Mouse (Mus musculus) pancreas, adult 10 weeks (tissue): Measurements from ENCODE around the gene Rhpn2. TPM values are rescaled to one million over a fixed set of nuclear protein-coding genes. Genes with fewer than 3 reads are reported as not detected.

Experiments
- polyA plus RNA-seq: library from polyadenylated mRNA; stranded (reverse); fragments of 350-450 nt; fragmentation: Illumina TruSeq; extraction: RNeasy Lipid Tissue Mini Kit (QIAGEN cat#74804); gene quantifications from one replicate; pipeline ENCODE4 v1.2.3, GENCODE M21; 2015; ENCODE audit warnings: low read depth, low replicate concordance; ENCODE audit not compliant: insufficient read depth

The Rhpn2 gene
- 6.7 TPM for polyA plus RNA-seq

DNA sequence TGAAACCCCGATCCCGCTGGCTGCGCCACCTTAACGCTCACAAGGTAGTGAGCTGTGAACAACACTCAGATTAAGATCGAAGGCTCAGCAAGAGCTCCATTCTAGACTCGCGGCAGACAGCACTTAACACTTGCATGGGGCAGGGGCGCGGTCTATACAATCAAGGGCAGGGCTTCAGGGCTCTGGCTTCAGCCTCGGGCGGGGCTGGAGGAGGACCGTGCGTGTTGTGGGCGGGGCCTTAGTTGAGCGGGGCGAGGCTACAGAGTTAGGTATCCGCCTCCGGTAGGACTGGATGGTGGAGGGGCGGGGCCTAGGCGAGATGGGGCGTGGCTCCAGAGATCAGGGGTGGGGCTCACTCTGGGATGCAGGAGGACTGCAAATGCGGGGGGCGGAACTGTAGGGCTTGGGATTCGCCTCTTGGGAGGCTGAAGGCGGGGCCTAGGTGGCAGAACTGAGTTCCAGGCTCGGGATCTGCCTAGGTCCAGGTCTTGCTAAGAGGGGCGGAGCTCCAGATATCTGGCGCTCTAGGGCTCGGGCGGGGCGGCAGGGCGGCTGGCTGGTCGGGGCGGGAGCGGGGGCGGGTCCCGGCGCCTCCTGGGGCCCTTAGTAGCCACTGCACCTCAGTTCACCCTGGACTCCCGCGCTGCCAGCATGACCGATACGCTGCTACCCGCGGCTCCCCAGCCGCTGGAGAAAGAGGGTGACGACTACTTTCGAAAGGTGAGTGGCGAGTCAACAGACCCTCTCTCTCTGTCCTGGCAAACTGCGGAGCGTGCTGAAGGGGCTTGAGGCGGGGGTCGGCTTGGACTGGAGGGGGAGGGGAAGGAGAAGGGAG, at the start of gene Rhpn2:
Gene Rhpn2, plus strand, starts transcription at position 479 of the 835 bp plus-strand sequence.

DNA sequence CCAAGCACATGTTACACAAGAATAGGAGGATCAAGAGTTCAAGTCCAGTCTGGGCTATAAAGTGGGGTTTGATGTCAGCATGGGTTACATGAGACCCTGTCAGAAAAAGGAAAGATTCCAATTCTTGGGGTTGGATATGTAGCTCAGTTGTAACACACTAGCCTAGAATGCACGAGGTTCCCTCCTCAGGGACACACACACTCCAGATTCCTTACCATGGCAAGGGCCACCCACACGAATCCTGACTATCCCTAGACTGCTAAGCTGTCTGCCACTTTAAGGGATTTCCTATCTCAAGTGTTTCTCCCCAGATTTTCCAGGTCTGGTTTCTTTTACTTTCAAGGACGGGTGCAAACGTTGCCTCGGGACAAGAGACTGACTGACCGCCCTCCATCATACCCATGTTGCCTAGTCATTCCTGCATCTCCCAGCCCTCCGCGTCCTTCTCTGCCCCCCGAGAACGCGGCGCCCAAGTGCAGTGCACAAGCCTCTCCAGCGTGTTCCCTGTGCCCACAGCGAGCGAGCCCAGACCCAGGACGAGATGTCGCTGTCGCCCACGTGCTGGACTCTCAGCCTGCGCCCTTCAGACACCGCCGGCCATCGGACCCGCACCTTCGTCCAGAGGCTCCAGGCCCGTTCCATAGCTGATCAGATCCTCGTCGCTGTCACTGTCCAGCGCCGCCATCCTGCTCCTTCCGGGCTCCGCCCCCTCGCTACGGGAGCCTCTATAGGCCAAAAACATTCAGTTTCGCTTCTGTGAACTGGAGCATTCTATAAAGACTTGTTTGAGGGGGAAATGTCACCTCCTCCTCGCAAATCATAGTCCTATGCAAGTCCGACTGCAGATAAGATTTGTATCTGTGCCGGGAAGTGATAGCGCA, 16.0 kb upstream of the Rhpn2 start, which contains the start of gene Gpatch1:
Gene Gpatch1, minus strand, starts transcription at position 712 of the 881 bp plus-strand sequence.

DNA sequence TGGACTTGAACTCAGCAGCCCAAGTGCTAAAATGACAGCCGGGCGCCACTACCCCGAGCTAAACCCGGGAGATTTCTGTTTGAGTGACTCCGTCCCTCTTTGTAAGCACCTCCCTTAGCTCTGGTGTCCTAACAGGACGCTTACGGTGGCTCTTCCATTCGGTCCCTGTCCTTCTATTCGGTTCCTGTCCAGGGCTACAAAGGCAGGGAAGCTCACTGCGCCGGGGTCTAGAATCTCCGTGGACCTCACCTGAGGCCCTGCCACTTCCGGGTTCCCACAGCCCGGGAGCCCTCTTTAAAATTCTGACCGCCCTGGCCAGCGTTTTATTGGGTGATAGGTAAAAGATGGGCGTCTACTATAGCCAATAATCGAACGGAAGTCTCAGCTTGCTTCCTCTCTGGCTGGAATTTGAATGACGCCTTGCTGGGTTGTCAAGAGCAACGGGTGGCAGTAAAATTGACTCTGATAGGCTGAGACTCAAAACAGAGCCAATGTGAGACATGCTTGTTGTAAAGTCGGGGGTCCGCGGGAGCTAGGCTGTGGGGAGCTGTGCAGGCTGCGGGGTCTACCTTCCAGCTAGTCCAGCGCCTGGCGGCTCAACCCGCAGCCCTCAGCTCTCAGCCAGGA, 62.7 kb downstream of the Rhpn2 start, which contains the start of the genes Faap24 and Cep89:
Gene Faap24, minus strand, starts transcription at position 295 of the 627 bp plus-strand sequence.
Gene Cep89, plus strand, starts transcription at position 494 of the 627 bp plus-strand sequence.

Other genes with a start within 250 kb of the Rhpn2 start
- gene Cebpa, start 214.9 kb upstream of the Rhpn2 start, polyA plus RNA-seq, result 6.3 TPM
- gene Slc7a10, start 147.8 kb upstream of the Rhpn2 start, polyA plus RNA-seq, result 2.0 TPM
- 5.0 TPM for gene Lrp3, start 118.7 kb upstream of the Rhpn2 start, polyA plus RNA-seq
- gene Gpatch1, start 15.7 kb upstream of the Rhpn2 start, polyA plus RNA-seq, result 2.4 TPM
- 0.61 TPM for gene Faap24, start 62.7 kb downstream of the Rhpn2 start, polyA plus RNA-seq
- gene Cep89, start 62.9 kb downstream of the Rhpn2 start, polyA plus RNA-seq, result 6.0 TPM
- gene Slc7a9, start 114.6 kb downstream of the Rhpn2 start, polyA plus RNA-seq, result not detected
- gene Tdrd12, start 203.6 kb downstream of the Rhpn2 start, polyA plus RNA-seq, result not detected
- 18.7 TPM for gene Nudt19, start 222.1 kb downstream of the Rhpn2 start, polyA plus RNA-seq